Mouse (Mus musculus): ENCODE results near the gene Rpl27.
A peak's percentile ranks its signal among the peaks of the same experiment; 100 is the strongest.

GRCm38 (mm10) chr11:101442127-101442693, at the start of gene Rpl27:
- TF ChIP-seq TAL1 (IDR thresholded peaks at IDR 0.05; ENCODE audit: low read length) (no peak), USF2 (IDR thresholded peaks at IDR 0.05; ENCODE audit: borderline replicate concordance in 1 of 2, insufficient read depth in 1 of 2, low read depth in 1 of 2, low read length in 2 of 2) (no peak), CTCF (IDR thresholded peaks at IDR 0.05 in 2 of 3, conservative IDR thresholded peaks at IDR 0.05 in 1 of 3; ENCODE audit: control insufficient read depth in 1 of 3, insufficient read depth in 1 of 3, low read depth in 2 of 3, low read length in 3 of 3, poor library complexity in 1 of 3, severe bottlenecking in 1 of 3) (peak; percentile 52 to 91 (median 78)), KAT2A (conservative IDR thresholded peaks at IDR 0.05; ENCODE audit: low read depth, low read length) (peak; percentile 99), USF1 (IDR thresholded peaks at IDR 0.05; ENCODE audit: low read depth, low read length) (peak; percentile 69)

All from MEL (cell line).